Mouse (Mus musculus) hindlimb bud, embryonic 11.5 days (tissue): Measurements from ENCODE around the gene BC024978.
A peak's percentile ranks its signal among the peaks of the same experiment; 100 is the strongest.

Source experiments
- DNase-seq: peaks from one replicate; pipeline ENCODE4 v3.0.0-alpha.2; 2012; ENCODE audit warnings: low read depth, low spot score; ENCODE audit errors: extremely low spot score

Gene BC024978

DNA sequence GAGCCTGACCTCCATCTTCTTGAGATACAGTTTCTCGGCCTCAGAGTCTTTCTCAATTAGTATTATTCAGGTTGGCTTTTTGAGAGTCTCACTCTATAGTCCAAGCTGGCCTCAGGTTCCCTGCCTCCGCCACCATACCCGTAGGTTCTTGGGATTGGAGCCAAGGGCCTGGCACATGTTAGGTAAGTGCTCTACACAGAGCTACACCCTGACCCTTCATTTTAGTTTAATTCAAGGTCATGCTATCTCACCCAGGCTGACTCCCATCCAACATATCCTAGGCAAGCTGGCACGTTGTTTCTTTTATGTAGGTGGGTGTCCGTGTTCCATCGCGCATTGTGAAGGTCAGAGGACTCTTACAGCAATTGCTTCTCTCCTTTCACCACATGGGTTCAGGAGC, 20.7 kb upstream of the BC024978 start:
- DNase-seq = no peak

GRCm38 (mm10) chr7:27177942-27178323, 17.6 kb upstream of the BC024978 start:
- DNase-seq = no peak

- peak; percentile 95 for DNase-seq
Observed at GRCm38 (mm10) chr7:27178324-27179216, 17.0 kb upstream of the BC024978 start, which contains the start of gene Rab4b. Rab4b (minus strand) TSS chr7:27178896.

GRCm38 (mm10) chr7:27179217-27179918, 16.2 kb upstream of the BC024978 start:
- no peak for DNase-seq

- no peak for DNase-seq
Observed at GRCm38 (mm10) chr7:27180036-27180435, 15.5 kb upstream of the BC024978 start.

DNA sequence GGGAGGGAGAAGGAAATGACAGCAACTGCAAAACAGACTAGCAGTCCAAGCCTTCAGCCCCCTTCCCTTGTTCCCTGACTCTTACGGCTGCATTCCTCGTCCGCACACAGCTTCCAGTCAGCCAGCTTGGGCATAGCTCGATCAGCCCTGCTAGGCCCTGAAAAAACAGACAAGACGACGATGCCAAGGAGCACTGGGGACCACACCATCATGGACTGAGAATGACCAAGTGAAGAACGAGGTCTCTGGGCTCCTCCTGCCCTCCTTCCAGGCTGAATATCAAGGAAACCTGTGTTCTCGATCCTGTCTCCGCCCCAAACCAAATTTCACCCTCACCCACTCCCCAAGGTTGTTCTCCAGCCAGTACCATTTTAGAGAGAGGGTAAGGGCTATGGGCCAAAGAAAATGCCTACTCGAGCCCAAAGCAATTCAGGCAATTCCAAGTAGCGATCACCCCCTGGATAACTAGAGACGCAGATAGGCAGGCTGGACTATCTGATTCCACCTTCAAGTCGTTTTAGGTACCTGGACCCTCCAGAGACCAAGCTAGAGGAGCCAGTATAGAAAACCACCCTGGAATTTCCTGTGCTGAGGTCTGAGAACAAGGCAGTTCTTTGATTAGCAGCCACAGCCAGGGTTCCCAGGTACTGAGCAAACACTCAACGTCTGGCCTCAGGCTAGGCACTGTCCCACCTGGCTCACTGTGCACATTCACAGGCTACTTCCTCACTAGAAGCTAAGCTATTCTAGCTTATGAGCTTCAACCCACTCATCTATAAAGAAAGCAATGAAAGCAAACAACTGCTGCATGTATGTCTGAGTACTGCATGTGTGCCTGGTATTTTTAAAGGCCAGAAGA, 14.5 kb upstream of the BC024978 start, which contains the start of the genes Gm21983 and Mia:
Gm21983 (minus strand) TSS at position 250 of the 859 bp plus-strand sequence.
Mia (minus strand) TSS at position 321 of the 859 bp plus-strand sequence.
- DNase-seq = no peak

- no peak for DNase-seq
Observed at GRCm38 (mm10) chr7:27182498-27182897, 13.1 kb upstream of the BC024978 start.

GRCm38 (mm10) chr7:27184964-27185363, 10.6 kb upstream of the BC024978 start:
- DNase-seq = no peak

- no peak for DNase-seq
Observed at GRCm38 (mm10) chr7:27185986-27186385, 9.6 kb upstream of the BC024978 start.

- DNase-seq = no peak
Observed at GRCm38 (mm10) chr7:27189271-27189931, 6.2 kb upstream of the BC024978 start.

DNA sequence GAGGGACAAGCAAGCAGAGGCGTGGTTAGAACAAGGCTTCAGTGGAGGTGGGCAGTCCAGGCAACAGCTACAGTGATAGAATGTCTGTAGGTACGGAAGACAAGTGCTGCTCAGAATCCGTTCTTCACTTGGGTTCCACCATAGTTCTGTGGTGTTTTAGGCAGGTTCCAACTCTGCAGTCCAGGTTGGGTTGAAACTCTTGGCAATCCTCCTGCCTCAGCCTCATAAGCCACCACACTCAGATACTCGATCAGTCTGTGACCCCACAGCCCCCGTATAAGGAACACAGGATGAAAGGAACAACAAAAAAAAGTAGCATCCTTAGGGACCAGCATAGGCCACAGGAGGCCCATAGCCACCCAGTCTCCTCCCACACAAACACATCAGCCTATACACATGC, 3.1 kb upstream of the BC024978 start:
- DNase-seq = no peak

- DNase-seq = no peak
Observed at GRCm38 (mm10) chr7:27193731-27194130, 1.9 kb upstream of the BC024978 start.

DNA sequence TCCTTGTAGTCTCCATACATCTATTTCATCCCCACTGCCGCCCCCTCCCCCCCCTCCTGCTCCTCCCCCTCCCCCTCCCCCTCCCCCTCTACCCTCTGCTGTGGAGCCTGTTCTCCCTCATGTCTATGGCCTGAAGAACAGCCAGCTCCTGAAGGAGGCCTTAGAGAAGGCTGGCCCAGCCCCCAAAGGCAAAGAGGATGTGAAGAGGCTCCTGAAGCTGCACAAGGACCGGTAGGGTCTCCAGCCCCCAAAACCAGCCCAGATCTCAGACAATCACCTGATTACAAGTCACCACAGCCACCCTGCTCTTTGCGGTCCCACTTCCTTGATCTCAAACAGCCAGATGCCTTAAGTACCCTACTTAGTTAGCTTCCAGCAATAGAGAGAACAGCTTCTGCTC, 1.6 kb downstream of the BC024978 start:
- no peak for DNase-seq

DNA sequence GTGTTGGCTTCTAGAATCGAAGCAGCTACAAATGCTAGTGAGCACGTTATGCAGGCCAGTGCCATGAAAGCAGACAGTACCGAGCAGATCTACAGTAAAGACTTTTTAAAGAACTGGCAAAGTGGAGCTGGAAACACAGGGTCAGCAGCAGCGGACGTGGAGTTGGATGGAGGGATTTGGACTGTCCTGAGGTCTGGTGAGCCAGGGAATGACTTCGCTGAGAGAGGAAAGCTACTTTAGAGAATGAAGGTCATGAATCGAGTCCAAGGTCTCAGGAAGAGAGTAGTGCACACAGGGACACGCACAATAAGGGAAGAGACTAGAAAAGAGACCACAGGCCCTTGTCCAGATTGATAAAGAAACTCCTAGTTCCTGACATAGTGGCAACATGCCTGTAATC, 2.1 kb downstream of the BC024978 start:
- no peak for DNase-seq

- DNase-seq = no peak
Observed at GRCm38 (mm10) chr7:27198355-27198754, 2.8 kb downstream of the BC024978 start.

DNA sequence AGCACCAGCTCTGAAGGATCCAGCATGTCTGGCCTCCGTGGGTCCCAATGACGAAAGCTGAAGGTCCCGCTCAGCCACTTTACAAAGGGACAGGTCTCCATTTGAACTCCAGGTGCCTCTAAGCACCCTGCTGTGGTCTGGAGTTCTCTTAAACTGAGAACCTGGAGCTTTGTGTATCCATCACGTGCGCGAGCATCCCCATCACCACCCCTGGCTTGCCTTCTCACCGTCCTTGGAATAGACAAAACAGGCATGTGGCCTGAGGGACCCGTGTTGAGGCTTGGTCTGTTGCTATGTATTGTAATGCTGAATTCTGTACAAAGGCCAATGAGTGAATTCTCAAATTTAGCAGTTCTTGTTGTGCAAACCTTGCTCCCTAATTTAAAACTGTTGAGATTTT, 3.2 kb downstream of the BC024978 start:
- no peak for DNase-seq

DNA sequence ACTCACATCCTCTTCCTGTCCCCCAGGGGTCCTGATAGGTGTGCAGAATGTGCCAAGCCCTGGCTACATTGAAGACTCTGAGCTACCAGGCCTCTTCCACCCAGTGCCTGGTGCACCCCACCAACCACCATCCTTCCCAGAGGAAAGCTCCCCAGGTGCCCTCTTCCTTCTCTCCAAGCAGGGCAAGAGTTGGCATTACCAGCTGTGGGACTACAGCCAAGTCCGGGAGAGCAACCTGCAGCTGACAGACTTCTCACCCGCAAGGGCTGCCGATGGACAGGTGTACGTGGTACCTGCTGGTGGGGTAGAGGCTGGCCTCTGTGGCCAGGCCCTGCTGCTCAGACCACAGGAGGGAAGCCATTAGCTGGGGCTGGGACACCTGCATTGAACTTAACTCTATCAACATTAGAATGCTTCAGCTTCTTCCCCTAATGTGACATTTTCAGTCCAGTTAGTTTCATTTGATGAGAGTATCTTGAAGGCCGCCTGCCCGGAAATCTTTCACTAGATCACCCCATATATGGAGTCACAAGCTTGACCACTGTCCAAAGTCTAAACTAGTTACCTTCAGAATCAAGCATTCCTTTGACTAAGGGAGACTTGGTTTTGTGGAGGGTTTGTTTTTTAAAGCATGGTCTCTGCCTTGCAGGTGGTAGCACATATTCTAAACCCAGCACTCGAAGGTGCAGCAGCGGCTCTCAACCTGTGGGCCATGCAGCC, 8.3 kb downstream of the BC024978 start:
- no peak for DNase-seq

GRCm38 (mm10) chr7:27212626-27213025, 17.0 kb downstream of the BC024978 start:
- DNase-seq = no peak

DNA sequence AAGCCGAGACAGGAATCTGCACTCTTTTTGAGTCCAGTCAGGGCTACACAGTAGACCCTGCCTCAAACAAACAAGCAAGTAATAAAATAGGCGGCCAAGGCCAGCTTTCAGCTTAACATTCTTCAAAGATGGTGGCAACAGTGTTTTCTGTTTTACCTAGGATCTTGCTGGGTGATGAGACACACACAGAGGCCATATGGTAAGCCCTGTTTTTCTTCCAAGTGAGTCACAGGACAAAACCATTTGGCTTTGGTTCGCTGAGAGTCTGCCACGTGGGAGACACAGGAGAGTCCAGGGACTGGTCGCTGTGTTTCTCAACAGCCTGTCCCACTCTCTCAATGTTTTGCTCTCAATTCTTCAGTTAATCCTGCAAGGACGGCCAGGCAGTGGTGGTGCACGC, 23.0 kb downstream of the BC024978 start:
- DNase-seq = no peak

GRCm38 (mm10) chr7:27219937-27220336, 24.4 kb downstream of the BC024978 start:
- no peak for DNase-seq
